Mouse (Mus musculus): ENCODE measurements at regions not wholly inside any gene's neighbourhood (a gene's known extent, or its start where the extent isn't known, plus 50 kb on each side); places are given as distances from the start of the nearest gene placed in this dataset.

- TF ChIP-seq POLR2A (IDR thresholded peaks at IDR 0.05; ENCODE audit: control insufficient read depth in 1 of 2, insufficient read depth in 1 of 2, low read depth in 1 of 2, low read length in 2 of 2, poor library complexity in 1 of 2) (no peak), CTCF (IDR thresholded peaks at IDR 0.05 in 2 of 3, conservative IDR thresholded peaks at IDR 0.05 in 1 of 3; ENCODE audit: control insufficient read depth in 1 of 3, insufficient read depth in 1 of 3, low read depth in 2 of 3, low read length in 3 of 3, poor library complexity in 1 of 3, severe bottlenecking in 1 of 3) (no peak), ZMIZ1 (IDR thresholded peaks at IDR 0.05; ENCODE audit: low read depth, low read length) (no peak), EP300 (IDR thresholded peaks at IDR 0.05; ENCODE audit: low read depth in 1 of 2, low read length in 2 of 2) (no peak), ZNF384 (IDR thresholded peaks at IDR 0.05; ENCODE audit: low read depth, low read length) (no peak), TCF12 (IDR thresholded peaks at IDR 0.05; ENCODE audit: low read depth, low read length) (no peak), CHD2 (IDR thresholded peaks at IDR 0.05; ENCODE audit: low read length) (no peak), POLR2AphosphoS2 (IDR thresholded peaks at IDR 0.05; ENCODE audit: low read length) (no peak), NRF1 (IDR thresholded peaks at IDR 0.05; ENCODE audit: insufficient read depth, low read depth, low read length, poor library complexity, severe bottlenecking) (no peak), TAL1 (IDR thresholded peaks at IDR 0.05; ENCODE audit: low read length) (no peak)
Measured at GRCm38 (mm10) chr15:71302541-71302940, 2531.8 kb upstream of the Gm6569 start.
